Mouse (Mus musculus) lung, embryonic 14.5 days (tissue): ENCODE data around the gene Olfml1. TPM values are rescaled to one million over a fixed set of nuclear protein-coding genes. Genes with fewer than 3 reads are reported as not detected.

Experiments
- ATAC-seq: fragments of 200-750 bp; cut with Nextera tagmentation; 2 replicates; pipeline ENCODE4 v1.8.0; 2017; ENCODE audit warnings: mild to moderate bottlenecking, moderate TSS enrichment, moderate library complexity; ENCODE audit not compliant: insufficient read depth
- DNase-seq: peaks from one replicate; pipeline ENCODE4 v3.0.0-alpha.2; 2015
- H3K27ac ChIP-seq: fragments of 300-500 bp; sonication (generic); 2 replicates; pipeline ENCODE4 v1.5.1; 2014; ENCODE audit warnings: low read depth, mild to moderate bottlenecking, moderate library complexity
- H3K27me3 ChIP-seq: fragments of 300-500 bp; sonication (generic); 2 replicates; pipeline ENCODE4 v1.6.1; 2014; ENCODE audit warnings: low read length, control low read depth; ENCODE audit not compliant: insufficient read depth
- H3K36me3 ChIP-seq: fragments of 300-500 bp; sonication (generic); 2 replicates; pipeline ENCODE4 v1.6.1; 2014; ENCODE audit warnings: control low read depth; ENCODE audit not compliant: insufficient read depth
- H3K4me1 ChIP-seq: fragments of 300-500 bp; sonication (generic); 2 replicates; pipeline ENCODE4 v1.6.1; 2014; ENCODE audit warnings: antibody characterized with exemption, control low read depth; ENCODE audit not compliant: insufficient read depth
- H3K4me2 ChIP-seq: fragments of 300-500 bp; sonication (generic); 2 replicates; pipeline ENCODE4 v1.6.1; 2014; ENCODE audit warnings: mild to moderate bottlenecking
- H3K4me3 ChIP-seq: fragments of 300-500 bp; sonication (generic); 2 replicates; pipeline ENCODE4 v1.5.1; 2014; ENCODE audit warnings: low read depth, low read length
- H3K9ac ChIP-seq: fragments of 300-500 bp; sonication (generic); 2 replicates; pipeline ENCODE4 v1.6.1; 2014
- H3K9me3 ChIP-seq: fragments of 300-500 bp; sonication (generic); 2 replicates; pipeline ENCODE4 v1.6.1; 2016; ENCODE audit warnings: low read depth, low read length, control low read depth
- CTCF ChIP-seq: IDR thresholded peaks from 2 replicates; pipeline ENCODE4 v1.5.1; 2016; ENCODE audit warnings: antibody characterized with exemption, low read depth
- WGBS: fragments of 180-500 bp; shearing (Covaris S2); extraction: QIAGEN DNeasy Blood & Tissue Kit; methylation state at CpG from one replicate; pipeline ENCODE4 v1.1.7; 2014; 5-methylcytosine and 5-hydroxymethylcytosine counted together
- polyA plus RNA-seq: library from polyadenylated mRNA; unstranded; fragments of >200 nt; fragmentation: Nextera tagmentation; extraction: Ambion mirVana; gene quantifications from 2 replicates; pipeline ENCODE4 v1.2.1, GENCODE M21; 2014

Gene Olfml1
- polyA plus RNA-seq, 1 experiment from 2014 or later, result 15.6 TPM

DNA sequence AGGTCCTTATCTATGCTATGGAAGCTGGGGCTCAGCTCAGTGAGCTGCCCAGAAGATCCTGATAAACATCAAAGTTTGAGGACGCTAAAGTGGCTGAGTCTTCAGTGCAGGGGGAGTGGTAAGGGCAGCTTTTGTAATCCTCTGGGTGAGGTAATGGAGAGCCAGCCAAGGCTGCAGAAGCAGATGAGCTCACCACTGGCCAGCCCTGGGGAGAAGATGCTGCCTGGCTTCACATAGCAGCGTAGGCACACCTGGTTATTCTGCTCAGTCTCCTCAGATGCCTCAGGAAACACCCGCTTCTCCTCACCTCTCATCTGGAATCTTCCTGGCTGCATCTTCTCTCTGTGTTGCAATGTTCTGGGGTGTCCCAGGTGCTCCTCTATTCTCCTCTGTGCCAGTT, 57.2 kb downstream of the Olfml1 start:
- no peak overlapping the region for H3K27ac ChIP-seq
- no peak overlapping the region for H3K4me2 ChIP-seq
- H3K9ac ChIP-seq, result no peak overlapping the region
- TF ChIP-seq CTCF, result no peak
- H3K4me3 ChIP-seq, result no peak overlapping the region
- no peaks in the 10 kb centered on the region for H3K9me3 ChIP-seq
- ATAC-seq (no peak), DNase-seq (no peak)
- no peaks in the 10 kb centered on the region for H3K4me1 ChIP-seq
- H3K36me3 ChIP-seq, result no peaks in the 10 kb centered on the region
- 48% methylated on average over 3 of the region's 3 CpGs for whole genome bisulfite sequencing
- H3K27me3 ChIP-seq, result no peaks in the 10 kb centered on the region

GRCm38 (mm10) chr7:107625061-107625460, 57.8 kb downstream of the Olfml1 start, which contains the start of gene 5330417H12Rik:
5330417H12Rik (minus strand) TSS chr7:107625161.
- Histone ChIP-seq H3K4me2 (no peak within 1 kb of the TSS), H3K27ac (no peak within 1 kb of the TSS), H3K9me3 (no peaks in the 10 kb centered on the region), H3K4me1 (no peaks in the 10 kb centered on the region), H3K27me3 (no peaks in the 10 kb centered on the region), H3K4me3 (no peak within 1 kb of the TSS), H3K9ac (no peak within 1 kb of the TSS), H3K36me3 (no peaks in the 10 kb centered on the region)
- 73% methylated on average over 2 of the region's 2 CpGs for WGBS
- TF ChIP-seq CTCF, result no peak
- DNase-seq (no peak), ATAC-seq (no peak)

DNA sequence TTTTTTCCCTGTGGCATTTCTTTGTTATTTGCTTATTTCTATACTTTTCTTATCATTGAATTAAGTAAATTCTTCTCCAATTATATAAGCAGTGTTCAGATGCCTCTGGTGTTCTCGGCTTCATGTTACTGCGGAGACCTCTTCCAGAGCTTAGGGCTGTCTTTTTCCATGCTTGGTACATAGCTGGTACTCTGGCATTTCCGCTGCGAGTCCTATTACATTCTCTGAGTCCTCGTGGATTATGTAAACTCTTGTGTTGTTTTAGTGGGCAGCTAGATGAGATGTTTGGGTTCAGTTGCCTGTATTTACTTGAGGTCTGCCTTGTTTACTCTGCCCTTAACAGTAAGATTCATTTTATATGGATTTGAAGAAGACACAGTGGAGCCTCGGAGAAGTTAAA, 58.5 kb downstream of the Olfml1 start:
- 48% methylated on average over 6 of the region's 6 CpGs for WGBS
- Histone ChIP-seq H3K9ac (no peak overlapping the region), H3K36me3 (no peaks in the 10 kb centered on the region), H3K27me3 (no peaks in the 10 kb centered on the region), H3K9me3 (no peaks in the 10 kb centered on the region), H3K27ac (no peak overlapping the region), H3K4me1 (no peaks in the 10 kb centered on the region), H3K4me3 (no peak overlapping the region), H3K4me2 (no peak overlapping the region)
- no peak for TF ChIP-seq CTCF
- no peak for ATAC-seq
- DNase-seq, result no peak

DNA sequence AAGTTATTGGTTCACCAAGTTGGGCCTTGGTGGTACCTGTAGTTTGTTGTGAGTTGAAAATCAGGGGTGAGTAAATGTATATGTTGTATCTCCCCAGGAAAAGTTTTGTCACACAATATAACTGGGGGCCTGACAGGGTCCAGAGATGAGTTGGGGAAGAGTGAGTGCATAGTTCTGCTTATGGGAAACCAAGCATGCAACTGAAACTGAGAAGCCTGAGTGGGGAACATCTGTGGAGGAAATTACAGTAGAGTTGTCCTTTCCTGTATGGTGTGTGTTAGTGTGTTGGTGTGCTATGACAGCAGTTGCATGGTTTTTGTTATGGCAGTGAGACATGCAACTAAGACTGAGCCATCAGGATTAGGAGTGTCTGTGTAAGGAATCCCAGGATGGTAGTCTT, 61.1 kb downstream of the Olfml1 start:
- no peaks in the 10 kb centered on the region for H3K9me3 ChIP-seq
- H3K4me3 ChIP-seq, result no peak overlapping the region
- H3K27me3 ChIP-seq, result no peaks in the 10 kb centered on the region
- TF ChIP-seq CTCF, result no peak
- no peak for DNase-seq
- H3K9ac ChIP-seq, result no peak overlapping the region
- no peak overlapping the region for H3K27ac ChIP-seq
- no peaks in the 10 kb centered on the region for H3K4me1 ChIP-seq
- no peaks in the 10 kb centered on the region for H3K36me3 ChIP-seq
- no peak overlapping the region for H3K4me2 ChIP-seq
- no peak for ATAC-seq

DNA sequence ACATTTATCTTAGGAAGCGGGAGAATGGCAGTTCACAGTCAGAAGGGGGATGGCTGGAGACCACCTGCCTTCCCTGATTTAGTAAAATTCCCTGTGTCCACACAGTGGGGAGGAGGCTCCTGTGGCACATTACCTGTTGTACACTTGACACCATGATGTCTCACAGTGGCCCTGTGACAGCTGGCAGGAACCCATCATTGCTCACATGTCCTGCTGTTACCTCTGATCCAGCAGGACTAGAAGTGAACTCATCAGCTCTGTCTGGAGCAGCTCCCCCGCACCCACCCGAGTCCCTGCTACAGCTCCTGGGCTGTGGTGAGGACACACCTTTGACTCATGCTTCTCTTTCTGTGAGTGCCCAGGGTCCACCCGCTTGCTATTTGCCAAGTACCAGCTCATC, 66.0 kb downstream of the Olfml1 start:
- no peak for TF ChIP-seq CTCF
- no peak for ATAC-seq
- no peaks in the 10 kb centered on the region for H3K27me3 ChIP-seq
- no peaks in the 10 kb centered on the region for H3K4me1 ChIP-seq
- no peak overlapping the region for H3K4me3 ChIP-seq
- H3K36me3 ChIP-seq, result no peaks in the 10 kb centered on the region
- 86% methylated on average over 4 of the region's 4 CpGs for WGBS
- H3K9me3 ChIP-seq, result no peaks in the 10 kb centered on the region
- H3K9ac ChIP-seq, result no peak overlapping the region
- no peak for DNase-seq
- H3K27ac ChIP-seq, result no peak overlapping the region
- H3K4me2 ChIP-seq, result no peak overlapping the region

- Histone ChIP-seq H3K9me3 (no peaks in the 10 kb centered on the region), H3K27me3 (no peaks in the 10 kb centered on the region), H3K4me2 (no peak overlapping the region), H3K9ac (no peak overlapping the region), H3K4me1 (no peaks in the 10 kb centered on the region), H3K27ac (no peak overlapping the region), H3K4me3 (no peak overlapping the region), H3K36me3 (no peaks in the 10 kb centered on the region)
- DNase-seq (no peak), ATAC-seq (no peak)
- no peak for TF ChIP-seq CTCF
- WGBS, result 77% methylated on average over 7 of the region's 7 CpGs
Observed at GRCm38 (mm10) chr7:107637398-107637797, 70.2 kb downstream of the Olfml1 start.

- no peak for TF ChIP-seq CTCF
- H3K27me3 ChIP-seq, result no peaks in the 10 kb centered on the region
- WGBS, result 81% methylated on average over 5 of the region's 5 CpGs
- DNase-seq (no peak), ATAC-seq (no peak)
- H3K4me2 ChIP-seq, result no peak overlapping the region
- H3K9ac ChIP-seq, result no peak overlapping the region
- no peaks in the 10 kb centered on the region for H3K4me1 ChIP-seq
- H3K27ac ChIP-seq, result no peak overlapping the region
- no peaks in the 10 kb centered on the region for H3K36me3 ChIP-seq
- H3K9me3 ChIP-seq, result no peaks in the 10 kb centered on the region
- no peak overlapping the region for H3K4me3 ChIP-seq
Observed at GRCm38 (mm10) chr7:107638026-107638425, 70.8 kb downstream of the Olfml1 start.

Other genes starting within 250 kb of the Olfml1 start
- gene Syt9, start 196.7 kb upstream of the Olfml1 start, polyA plus RNA-seq, result 1.7 and 2.5 TPM in 2 replicates
- 5.4 and 5.7 TPM in 2 replicates for gene Ppfibp2, start 27.8 kb downstream of the Olfml1 start, polyA plus RNA-seq
- gene 5330417H12Rik, start 57.7 kb downstream of the Olfml1 start, polyA plus RNA-seq, result not detected in 2 replicates
- gene Cyb5r2, start 190.6 kb downstream of the Olfml1 start, polyA plus RNA-seq, result 0.14 and 0.18 TPM in 2 replicates
- not detected in 2 replicates for gene Ovch2, start 233.8 kb downstream of the Olfml1 start, polyA plus RNA-seq
- not detected in 2 replicates for gene Olfr467, start 244.8 kb downstream of the Olfml1 start, polyA plus RNA-seq